Mouse (Mus musculus) brain, adult 2 months (tissue): ENCODE data around the gene Olfr618.
"Not testable (repeated sequence)": the region's sequence is repeated elsewhere in the genome, so short reads cannot be mapped to it uniquely, and the experiment has no call there.

Experiments
- DNase-seq: peaks from one replicate; pipeline ENCODE4 v3.0.0; 2011; ENCODE audit warnings: low read depth, low spot score

Olfr618 gene

GRCm38 (mm10) chr7:103589803-103590202, at the start of gene Olfr618:
Gene Olfr618 (plus strand): TSS chr7:103590103.
- DNase-seq = no peak

GRCm38 (mm10) chr7:103542617-103543016, 47.3 kb upstream of the Olfr618 start, which contains the start of gene Olfr612:
Gene Olfr612 (minus strand): TSS chr7:103542717.
- DNase-seq = not testable (repeated sequence)

GRCm38 (mm10) chr7:103547774-103548173, 42.1 kb upstream of the Olfr618 start, which contains the start of gene Olfr613:
Gene Olfr613 (plus strand): TSS chr7:103548074.
- DNase-seq = no peak

- no peak for DNase-seq
Measured at GRCm38 (mm10) chr7:103555779-103556178, 34.1 kb upstream of the Olfr618 start, which contains the start of gene Olfr615. Gene Olfr615 (plus strand): TSS chr7:103556079.

GRCm38 (mm10) chr7:103569043-103569442, 20.9 kb upstream of the Olfr618 start, which contains the start of gene Olfr616:
Gene Olfr616 (minus strand): TSS chr7:103569143.
- DNase-seq = no peak

GRCm38 (mm10) chr7:103572761-103573160, 17.1 kb upstream of the Olfr618 start, which contains the start of gene Olfr617:
Gene Olfr617 (plus strand): TSS chr7:103573061.
- DNase-seq = no peak

GRCm38 (mm10) chr7:103600275-103600674, 10.4 kb downstream of the Olfr618 start, which contains the start of gene Olfr619:
Gene Olfr619 (plus strand): TSS chr7:103600575.
- no peak for DNase-seq

GRCm38 (mm10) chr7:103607425-103607824, 17.5 kb downstream of the Olfr618 start:
- no peak for DNase-seq

GRCm38 (mm10) chr7:103612434-103612833, 22.5 kb downstream of the Olfr618 start, which contains the start of gene Olfr620:
Gene Olfr620 (minus strand): TSS chr7:103612534.
- DNase-seq = no peak

GRCm38 (mm10) chr7:103636795-103637194, 46.9 kb downstream of the Olfr618 start:
- DNase-seq = no peak

- no peak for DNase-seq
Measured at GRCm38 (mm10) chr7:103642602-103643001, 52.7 kb downstream of the Olfr618 start, which contains the start of gene Olfr622. Gene Olfr622 (minus strand): TSS chr7:103642702.

GRCm38 (mm10) chr7:103644070-103644469, 54.2 kb downstream of the Olfr618 start:
- no peak for DNase-seq
